Comparison of ENCODE assay signal across 8 mouse cellular contexts in the genomic region with DNA sequence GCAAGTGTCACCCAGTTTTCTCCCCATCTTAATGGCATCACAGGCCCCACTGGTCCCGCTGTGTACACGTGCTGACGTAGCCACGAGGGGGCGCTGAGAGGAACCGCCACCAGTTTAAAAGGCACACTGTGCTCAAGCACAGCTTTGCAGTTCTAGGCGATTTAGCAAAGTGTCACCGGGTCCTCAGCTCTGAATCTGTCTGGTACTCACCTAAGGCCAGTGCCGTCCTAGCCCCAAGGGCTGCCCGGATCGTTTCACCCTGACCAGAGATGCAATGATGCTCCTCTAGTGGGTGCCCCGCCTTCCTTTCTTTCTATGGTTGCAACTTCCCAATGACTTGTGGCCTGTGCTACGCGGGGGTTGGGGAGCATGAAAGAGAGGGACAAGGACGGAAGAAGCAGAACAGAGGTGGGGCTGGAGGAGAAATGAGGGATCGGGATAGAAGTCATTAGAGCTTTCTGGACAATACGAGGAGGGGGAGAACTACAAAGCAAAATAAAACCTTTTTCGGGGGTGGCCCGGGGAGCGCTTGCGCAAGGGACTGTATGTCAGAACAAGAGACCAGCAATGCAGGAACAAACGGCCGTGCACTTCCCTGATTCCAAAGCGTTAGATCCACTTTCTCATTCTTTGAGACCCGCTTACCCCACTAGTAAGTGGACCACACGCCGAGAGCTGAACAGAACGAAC. TPM values are rescaled to one million over a fixed set of nuclear protein-coding genes. Genes with fewer than 3 reads are reported as not detected.
A peak's percentile ranks its signal among the peaks of the same experiment; 100 is the strongest.
DNase-seq lines count a peak whose midpoint lies in the region; ATAC-seq lines count a peak whose summit lies in the region.

No protein-coding gene starts in this region.

- peaks cover 20% of the 10 kb centered on the region for H3K4me1 ChIP-seq in hindbrain, embryonic 15.5 days (replicated peaks)

- peak; percentile 74 for ATAC-seq in hindbrain, embryonic 15.5 days (ENCODE audit: low FRiP score, low read depth)

- WGBS in hindbrain, embryonic 15.5 days: 2% methylated on average over 28 of the region's 28 CpGs

- H3K9ac ChIP-seq in hindbrain, embryonic 15.5 days: peak overlapping the region; percentile 37

- peak overlapping the region; percentile 76 for H3K4me2 ChIP-seq in hindbrain, embryonic 15.5 days

- peaks cover 10% of the 10 kb centered on the region; the same call in 1 of the 2 replicates for H3K27me3 ChIP-seq in hindbrain, embryonic 15.5 days

- H3K4me3 ChIP-seq in hindbrain, embryonic 15.5 days: peak overlapping the region; percentile 41

- H3K36me3 ChIP-seq in hindbrain, embryonic 15.5 days: no peaks in the 10 kb centered on the region

- H3K9me3 ChIP-seq in hindbrain, embryonic 15.5 days: no peaks in the 10 kb centered on the region

- DNase-seq in ZHBTc4 (ENCODE audit: low read depth, low spot score): peak; percentile 87
- peak; percentile 52 to 70 for DNase-seq in cerebellum, postnatal 4 days (ENCODE audit: low spot score in 2 of 2)
- DNase-seq in gastrocnemius, adult 18-20 months (ENCODE audit: low spot score): peak; percentile 79
- peak; percentile 70 for DNase-seq in left cerebral cortex, adult 11 months (ENCODE audit: low spot score)
- DNase-seq in lung, postnatal 4 days: peak; percentile 74 to 85
- DNase-seq in retina, embryonic 14.5 days (ENCODE audit: low spot score): peak; percentile 78
- peak; percentile 65 for DNase-seq in urinary bladder, adult 2 months (ENCODE audit: low spot score)

- no peak overlapping the region for H3K27ac ChIP-seq in hindbrain, embryonic 15.5 days (replicated peaks)

RNA-seq across cellular contexts. Expression of gene Gm17651, which starts 6.3 kb away (rescaled TPM):
- not detected for total RNA-seq in gastrocnemius, adult 18-20 months (2021)
- not detected in 2 replicates for polyA plus RNA-seq in hindbrain, embryonic 15.5 days (2015; fragmentation: Nextera tagmentation; extraction: Ambion mirVana)
- polyA plus RNA-seq in urinary bladder, adult 2 months (2012; rRNA removed): not detected in 2 replicates

RNA-seq across cellular contexts. Expression of gene Prkab2, which starts 22.8 kb away (rescaled TPM):
- total RNA-seq in gastrocnemius, adult 18-20 months (2021): 100 to 1,000 TPM; 192 to 194 TPM
- 15.0 and 15.5 TPM in 2 replicates for polyA plus RNA-seq in hindbrain, embryonic 15.5 days (2015; fragmentation: Nextera tagmentation; extraction: Ambion mirVana)
- 63.1 and 78.0 TPM in 2 replicates for polyA plus RNA-seq in urinary bladder, adult 2 months (2012; rRNA removed)

RNA-seq across cellular contexts. Expression of gene Fmo5, which starts 52.2 kb away (rescaled TPM):
- total RNA-seq in gastrocnemius, adult 18-20 months (2021): 1 to 10 TPM; 5.7 to 6.5 TPM
- polyA plus RNA-seq in hindbrain, embryonic 15.5 days (2015; fragmentation: Nextera tagmentation; extraction: Ambion mirVana): 0.62 and 1.2 TPM in 2 replicates
- 1,034 and 1,245 TPM in 2 replicates for polyA plus RNA-seq in urinary bladder, adult 2 months (2012; rRNA removed)

Comparison
In these comparisons a context has a peak if more than half of its experiments do, and no peak if none do; other contexts are left out.
1. RNA of gene Fmo5, which starts 52.2 kb away (polyA plus RNA-seq): 1,034 to 1,245 TPM in urinary bladder, adult 2 months; 0.62 to 1.2 TPM in hindbrain, embryonic 15.5 days; every median in the first group is over 100 times any median in the second.
2. Peak in every context shown above with its lines, with median percentiles within 50 percentile points of each other: DNase-seq.